8 mouse cellular contexts compared by ENCODE assay signal in the genomic region with DNA sequence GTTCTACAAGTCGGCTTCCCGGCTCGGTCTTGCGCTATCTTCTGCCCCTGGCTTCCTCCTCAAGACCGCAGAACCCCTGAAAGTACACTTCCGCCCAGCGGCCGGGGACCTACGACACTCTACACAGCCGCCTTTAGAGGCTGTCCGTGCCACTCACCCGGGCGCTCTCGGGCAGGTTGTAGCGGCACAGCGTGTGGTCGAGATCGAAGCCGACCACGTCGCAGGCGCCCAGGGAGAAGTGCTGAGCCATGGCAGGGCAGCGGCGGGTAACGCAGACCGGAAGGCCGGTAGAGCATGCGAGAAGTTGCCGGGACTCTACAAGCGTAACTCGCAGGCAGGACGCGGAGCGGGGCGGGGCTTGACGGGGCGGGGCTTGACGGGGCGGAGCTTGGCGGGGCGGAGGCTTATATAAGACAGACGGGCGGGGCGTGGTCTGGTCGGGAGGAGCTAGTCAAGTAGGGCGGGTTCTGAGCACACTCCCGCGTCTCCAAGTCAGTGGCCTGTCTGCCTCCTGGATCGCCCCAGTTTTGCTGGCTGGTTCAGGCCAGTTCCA. TPM values are rescaled to one million over a fixed set of nuclear protein-coding genes. Genes with fewer than 3 reads are reported as not detected.
A peak's percentile ranks its signal among the peaks of the same experiment; 100 is the strongest.
DNase-seq lines count a peak whose midpoint lies in the region; ATAC-seq lines count a peak whose summit lies in the region.

A gene (minus strand): TSS at position 349 of the 553 bp plus-strand sequence.

- H3K27me3 ChIP-seq in hindbrain, embryonic 14.5 days (ENCODE audit: control insufficient read depth, insufficient read depth, low read length): no peaks in the 10 kb centered on the region

- H3K9ac ChIP-seq in hindbrain, embryonic 14.5 days: peak within 1 kb of the TSS; percentile 65

- peak within 1 kb of the TSS; percentile 70 for H3K4me2 ChIP-seq in hindbrain, embryonic 14.5 days (replicated peaks)

- under 1% methylated on average over 49 of the region's 49 CpGs for WGBS in hindbrain, embryonic 14.5 days

- no peaks in the 10 kb centered on the region for H3K9me3 ChIP-seq in hindbrain, embryonic 14.5 days (ENCODE audit: control insufficient read depth, low read length)

- DNase-seq in R1 (ENCODE audit: low read depth, low spot score): peak; percentile 94
- peak; percentile 91 to 96 for DNase-seq in cerebellum, postnatal 25 days
- DNase-seq in frontal cortex, postnatal 25 days (ENCODE audit: low spot score in 2 of 2): peak; percentile 71 to 84
- peak; percentile 81 for DNase-seq in hindbrain, embryonic 14.5 days (ENCODE audit: low spot score)
- peak; percentile 84 to 88 for DNase-seq in layer of hippocampus, postnatal 36 days
- DNase-seq in lung, postnatal 36 days: peak; percentile 95
- peak; percentile 95 for DNase-seq in retina, postnatal 1 day
- DNase-seq in urinary bladder, adult 18-20 months (ENCODE audit: low spot score in 2 of 2): peak; percentile 93 to 96

- H3K36me3 ChIP-seq in hindbrain, embryonic 14.5 days (replicated peaks; ENCODE audit: control insufficient read depth, insufficient read depth): no peaks in the 10 kb centered on the region

- H3K27ac ChIP-seq in hindbrain, embryonic 14.5 days: 0 out of 2 replicates have a peak within 1 kb of the TSS, but pooled peaks have one; percentile 34

- peak within 1 kb of the TSS; percentile 52 for H3K4me3 ChIP-seq in hindbrain, embryonic 14.5 days (replicated peaks; ENCODE audit: low read length)

- ATAC-seq in hindbrain, embryonic 14.5 days (ENCODE audit: low FRiP score): peak; percentile 97

- no peaks in the 10 kb centered on the region for H3K4me1 ChIP-seq in hindbrain, embryonic 14.5 days (replicated peaks; ENCODE audit: control insufficient read depth, insufficient read depth, low read length)

RNA-seq across cellular contexts. Expression of the gene that starts here (rescaled TPM):
- polyA plus RNA-seq in hindbrain, embryonic 14.5 days (2014; fragmentation: Nextera tagmentation; extraction: Ambion mirVana): 2.8 and 2.9 TPM in 2 replicates
- 1 to 10 TPM; 3.6 to 3.8 TPM for total RNA-seq in layer of hippocampus, postnatal 36 days (2021)

Comparison
In these comparisons a context has a peak if more than half of its experiments do, and no peak if none do; other contexts are left out.
1. Peak in every context shown above with its lines: DNase-seq, ATAC-seq, H3K4me3 ChIP-seq and H3K27ac ChIP-seq.